Mouse (Mus musculus) cortical plate, adult 2 months (tissue): ENCODE measurements around the gene Gm21988.

Experiments
- CTCF ChIP-seq: fragments of 200-500 bp; IDR thresholded peaks from 2 replicates; pipeline ENCODE4 v1.5.1; 2011; ENCODE audit warnings: mild to moderate bottlenecking, control low read depth, low read length; ENCODE audit not compliant: insufficient read depth; ENCODE audit errors: extremely low read depth
- POLR2A ChIP-seq: fragments of 200-500 bp; IDR thresholded peaks from 2 replicates; pipeline ENCODE4 v1.6.1; 2011; ENCODE audit warnings: mild to moderate bottlenecking, low read length, control low read depth; ENCODE audit not compliant: insufficient read depth; ENCODE audit errors: extremely low read depth

DNA sequence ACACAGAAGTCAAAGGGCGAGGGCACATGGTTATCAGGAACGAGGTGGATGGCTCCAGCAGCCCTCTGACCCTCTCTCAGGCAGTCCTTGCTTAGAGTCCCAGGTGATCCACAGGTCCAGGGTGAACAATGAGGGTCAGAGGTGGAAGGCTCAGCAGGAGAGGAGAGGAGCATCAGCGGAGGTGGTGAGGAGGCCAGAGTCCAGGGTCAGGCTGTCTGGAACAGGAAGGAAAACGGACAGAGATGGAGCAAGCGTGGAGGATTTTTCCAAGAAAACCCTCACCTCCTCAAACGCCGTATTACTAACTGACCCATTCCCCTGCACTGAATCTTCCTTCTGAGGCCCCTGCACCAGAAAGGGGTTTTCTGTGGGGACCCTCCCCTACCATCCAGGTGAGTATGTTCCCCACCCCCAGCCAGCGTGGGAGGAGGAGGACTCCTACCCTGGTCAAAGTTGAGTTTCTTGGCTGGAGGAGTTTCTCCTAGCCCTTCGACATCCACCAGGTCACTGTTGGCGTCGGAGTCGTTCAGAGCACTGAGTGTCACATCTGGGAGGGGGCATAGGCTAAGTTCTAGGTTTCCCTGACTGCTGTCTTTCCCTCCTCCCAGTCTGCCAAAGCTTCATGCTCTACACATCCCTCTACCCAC is 4.3 kb downstream of the Gm21988 start:
- TF ChIP-seq CTCF (no peak), POLR2A (no peak)
